Mouse (Mus musculus) kidney, adult 2 months (tissue): ENCODE results near the gene Pck2.

Source experiments
- CTCF ChIP-seq: fragments of 200-500 bp; conservative IDR thresholded peaks from 2 replicates; pipeline ENCODE4 v1.5.1; 2011; ENCODE audit warnings: low read depth, mild to moderate bottlenecking, control low read depth, low read length, moderate library complexity, mixed read lengths; ENCODE audit not compliant: insufficient read depth, insufficient read length
- POLR2A ChIP-seq: fragments of 200-500 bp; IDR thresholded peaks from one replicate; pipeline ENCODE4 v1.6.1; 2011; ENCODE audit warnings: low read depth, low read length, control low read depth

GRCm38 (mm10) chr14:55578668-55579269 lies 38.7 kb downstream of the Pck2 start:
- TF ChIP-seq CTCF (no peak), POLR2A (no peak)
